Comparison of ENCODE assay signal across 20 mouse cellular contexts in genomic region chr7:74527689-74528088, GRCm38 (mm10). TPM values are rescaled to one million over a fixed set of nuclear protein-coding genes. Genes with fewer than 3 reads are reported as not detected.
A peak's percentile ranks its signal among the peaks of the same experiment; 100 is the strongest.
DNase-seq lines count a peak whose midpoint lies in the region; ATAC-seq and TF ChIP-seq lines count a peak whose summit lies in the region.
"Had no signal": no experiment of that assay in that cellular context is flagged by ENCODE, and none has a peak within 500 bp of the region (broad histone marks: within the 10 kb centered on the region; RNA-seq: fewer than 3 reads in every experiment).

No protein-coding gene starts in this region.

- POLR2A ChIA-PET in Patski (lab: Charles Lee), result no interaction called here

- CTCF ChIA-PET in Patski (lab: Charles Lee), result interaction anchor here (0.7 to 2.7 kb wide), 2 partner anchors 8 to 10 kb away, joined by 3 to 8 read pairs; no protein-coding TSS in a partner anchor

- 64% methylated on average over 6 of the region's 6 CpGs for WGBS in cerebellum, adult 2 months
- WGBS in heart, embryonic 13.5 days, result 76% methylated on average over 6 of the region's 6 CpGs

- no peak overlapping the region for H3K4me2 ChIP-seq in heart, embryonic 13.5 days
- H3K4me2 ChIP-seq: embryonic facial prominence, embryonic 15.5 days; forebrain, embryonic 15.5 days; heart, embryonic 11.5 days; hindbrain, embryonic 12.5 days had no signal

- in situ Hi-C loops in Patski (cut with MboI; ENCODE audit: low pct_unique_long_range_greater_than_20kb), result no loop called here

- TF ChIP-seq POLR2A in cerebellum, adult 2 months (IDR thresholded peaks at IDR 0.05; ENCODE audit: borderline replicate concordance, insufficient read depth, low read length), result no peak

- no peak for TF ChIP-seq CTCF in cerebellum, adult 2 months (IDR thresholded peaks at IDR 0.05; ENCODE audit: borderline replicate concordance, insufficient read depth, low read depth, low read length)
- TF ChIP-seq CTCF in Patski (IDR thresholded peaks at IDR 0.05), result no peak

- no peak for DNase-seq in cerebellum, adult 2 months
- no peak for DNase-seq in cerebellum, adult 8-10 months
- DNase-seq in heart, postnatal 36 days, result no peak
- DNase-seq in Patski (ENCODE audit: low read depth, low spot score), result peak; percentile 13
- no peak for DNase-seq in ovary, postnatal 14 days (ENCODE audit: low spot score)
- DNase-seq in layer of hippocampus, adult 18-20 months (ENCODE audit: low spot score in 2 of 2), result no peak
- DNase-seq: adrenal gland, postnatal 14 days; B cell, adult 2 months; embryo, embryonic 11 days; heart, postnatal 4 days had no signal

- H3K4me3 ChIP-seq in cerebellum, adult 2 months (replicated peaks; ENCODE audit: insufficient read depth, low read depth, low read length), result no peak overlapping the region
- no peak overlapping the region for H3K4me3 ChIP-seq in heart, embryonic 13.5 days
- H3K4me3 ChIP-seq: embryonic facial prominence, embryonic 15.5 days; erythroblast, embryonic 14.5 days; forebrain, embryonic 10.5 days; forebrain, embryonic 15.5 days; hindbrain, embryonic 12.5 days had no signal

- H3K9ac ChIP-seq in heart, embryonic 13.5 days, result no peak overlapping the region
- H3K9ac ChIP-seq: embryonic facial prominence, embryonic 15.5 days; forebrain, embryonic 15.5 days; hindbrain, embryonic 12.5 days had no signal

- H3K4me1 ChIP-seq in cerebellum, adult 2 months (ENCODE audit: control insufficient read depth, insufficient read depth, low read length), result peaks cover 51% of the 10 kb centered on the region
- H3K4me1 ChIP-seq in heart, embryonic 13.5 days, result peaks cover 73% of the 10 kb centered on the region
- H3K4me1 ChIP-seq: forebrain, embryonic 15.5 days had no signal

- no peaks in the 10 kb centered on the region for H3K36me3 ChIP-seq in heart, embryonic 13.5 days
- H3K36me3 ChIP-seq: embryonic facial prominence, embryonic 15.5 days; forebrain, embryonic 10.5 days; forebrain, embryonic 15.5 days; G1E; hindbrain, embryonic 12.5 days had no signal

- H3K27ac ChIP-seq in cerebellum, adult 2 months (ENCODE audit: insufficient read depth, low read length), result peak overlapping the region; percentile 1; the same call in 1 of the 2 replicates
- peak overlapping the region; percentile 33 for H3K27ac ChIP-seq in heart, embryonic 13.5 days (replicated peaks)
- H3K27ac ChIP-seq: embryonic facial prominence, embryonic 15.5 days; forebrain, embryonic 10.5 days; forebrain, embryonic 15.5 days; hindbrain, embryonic 12.5 days had no signal

- no peak for ATAC-seq in heart, embryonic 13.5 days (ENCODE audit: extremely low read depth, insufficient number of reproducible peaks, low FRiP score, low TSS enrichment)
- no peak for ATAC-seq in Patski
- ATAC-seq: forebrain, embryonic 15.5 days; hindbrain, embryonic 16.5 days; intestine, embryonic 16.5 days had no signal

- no peaks in the 10 kb centered on the region for H3K9me3 ChIP-seq in heart, embryonic 13.5 days
- H3K9me3 ChIP-seq: embryonic facial prominence, embryonic 15.5 days; forebrain, embryonic 10.5 days; forebrain, embryonic 15.5 days; hindbrain, embryonic 12.5 days had no signal

- no peaks in the 10 kb centered on the region for H3K27me3 ChIP-seq in cerebellum, adult 2 months (ENCODE audit: control insufficient read depth, insufficient read depth, low read length)
- H3K27me3 ChIP-seq in heart, embryonic 13.5 days (replicated peaks), result no peaks in the 10 kb centered on the region
- H3K27me3 ChIP-seq in Patski, result no peaks in the 10 kb centered on the region
- H3K27me3 ChIP-seq: embryonic facial prominence, embryonic 15.5 days; forebrain, embryonic 15.5 days had no signal

- intact Hi-C loops in heart, postnatal 36 days (cut with DNase I), result loop anchor here (2.0 kb wide), 1 partner anchor 27 kb away; the partner anchor contains the start of gene Slco3a1

RNA-seq across cellular contexts. Expression of gene Slco3a1, which starts 26.9 kb away (rescaled TPM):
- polyA plus RNA-seq in cerebellum, adult 2 months (2012; rRNA removed), result 61.3 and 66.6 TPM in 2 replicates
- 19.5 and 22.5 TPM in 2 replicates for polyA plus RNA-seq in heart, embryonic 13.5 days (2015; fragmentation: Nextera tagmentation; extraction: Ambion mirVana)
- total RNA-seq in heart, postnatal 36 days (2021), result 100 to 1,000 TPM; 105 to 116 TPM
- 25.3 TPM for polyA plus RNA-seq in Patski (2021)
- 10 to 100 TPM; 51.9 to 53.4 TPM for total RNA-seq in layer of hippocampus, adult 18-20 months (2021)
- polyA plus RNA-seq: G1E had no signal
